Mouse (Mus musculus) MEL (cell line): ENCODE measurements around the gene Mpc1. TPM values are rescaled to one million over a fixed set of nuclear protein-coding genes. Genes with fewer than 3 reads are reported as not detected.

Experiments
- DNase-seq: peaks from one replicate; pipeline ENCODE4 v3.0.0; 2011; ENCODE audit warnings: low read depth, low spot score
- H3K27ac ChIP-seq: 2 replicates; pipeline ENCODE4 v1.5.1; 2012; ENCODE audit warnings: low read depth, mild to moderate bottlenecking, control low read depth, low read length, moderate library complexity; ENCODE audit not compliant: control insufficient read depth
- H3K27me3 ChIP-seq, 2 experiments: fragments of 150-350 bp in 1 of 2; sonication (generic) in 1 of 2; 2 replicates each; pipeline ENCODE4 v1.6.1; 2012; ENCODE audit warnings: low read length in 2 of 2, mild to moderate bottlenecking in 2 of 2, improper control_type of control experiment in 1 of 2, moderate library complexity in 1 of 2; ENCODE audit not compliant: insufficient read depth in 2 of 2, control insufficient read depth in 1 of 2
- H3K36me3 ChIP-seq, 2 experiments: 2 replicates each; pipeline ENCODE4 v1.6.1; 2012 to 2014; ENCODE audit warnings: low read length in 2 of 2, improper control_type of control experiment in 1 of 2, inconsistent platforms in 1 of 2, mild to moderate bottlenecking in 1 of 2; ENCODE audit not compliant: insufficient read depth in 2 of 2, control insufficient read depth in 1 of 2
- H3K4me1 ChIP-seq, 2 experiments: fragments of 150-350 bp in 1 of 2; sonication (generic) in 1 of 2; 2 replicates each; pipeline ENCODE4 v1.6.1; 2012; ENCODE audit warnings: low read length in 2 of 2, improper control_type of control experiment in 1 of 2, mild to moderate bottlenecking in 1 of 2; ENCODE audit not compliant: insufficient read depth in 2 of 2, control insufficient read depth in 1 of 2
- H3K4me3 ChIP-seq, 2 experiments: fragments of 150-350 bp in 1 of 2; sonication (generic) in 1 of 2; 2 replicates each; pipeline ENCODE4 v1.5.1; 2012; ENCODE audit warnings: low read depth in 2 of 2, low read length in 2 of 2, mild to moderate bottlenecking in 2 of 2, moderate library complexity in 2 of 2, control low read depth in 1 of 2, improper control_type of control experiment in 1 of 2; ENCODE audit not compliant: control insufficient read depth in 1 of 2, insufficient read depth in 1 of 2
- H3K79me2 ChIP-seq: 2 replicates; pipeline ENCODE4 v1.6.1; 2012; ENCODE audit warnings: mild to moderate bottlenecking, low read length, moderate library complexity; ENCODE audit not compliant: control insufficient read depth, poor library complexity, insufficient read depth
- H3K9ac ChIP-seq: 2 replicates; pipeline ENCODE4 v1.6.1; 2012; ENCODE audit warnings: low read depth, mild to moderate bottlenecking, control low read depth, low read length, moderate library complexity; ENCODE audit not compliant: control insufficient read depth, poor library complexity, severe bottlenecking
- H3K9me3 ChIP-seq: fragments of 150-350 bp; sonication (generic); replicated peaks from 2 replicates; pipeline ENCODE4 v1.6.1; 2012; ENCODE audit warnings: mild to moderate bottlenecking, low read length, improper control_type of control experiment, moderate library complexity; ENCODE audit not compliant: insufficient read depth
- CHD1 ChIP-seq: IDR thresholded peaks from 2 replicates; pipeline ENCODE4 v1.6.1; 2012; ENCODE audit warnings: low read depth, mild to moderate bottlenecking, inconsistent platforms, low read length, improper control_type of control experiment
- CHD2 ChIP-seq: IDR thresholded peaks from 2 replicates; pipeline ENCODE4 v1.6.1; 2011; ENCODE audit warnings: low read length, improper control_type of control experiment
- CTCF ChIP-seq, 3 experiments: IDR thresholded peaks in 2 of 3; conservative IDR thresholded peaks in 1 of 3; 2 replicates each; pipeline ENCODE4 v1.5.1; 2011 to 2012; ENCODE audit warnings: low read length in 3 of 3, low read depth in 2 of 3, mild to moderate bottlenecking in 2 of 3, improper control_type of control experiment in 1 of 3, inconsistent platforms in 1 of 3, mixed read lengths in 1 of 3, moderate library complexity in 1 of 3; ENCODE audit not compliant: control insufficient read depth in 1 of 3, insufficient read depth in 1 of 3, poor library complexity in 1 of 3, severe bottlenecking in 1 of 3
- E2F4 ChIP-seq: IDR thresholded peaks from 2 replicates; pipeline ENCODE4 v1.6.1; 2011; ENCODE audit warnings: low read depth, low read length, improper control_type of control experiment, borderline replicate concordance
- ELF1 ChIP-seq: IDR thresholded peaks from 2 replicates; pipeline ENCODE4 v1.6.1; 2014; ENCODE audit warnings: low read depth, mild to moderate bottlenecking, inconsistent platforms, low read length, improper control_type of control experiment, moderate library complexity
- HCFC1 ChIP-seq: IDR thresholded peaks from 2 replicates; pipeline ENCODE4 v1.6.1; 2012; ENCODE audit warnings: low read depth, mild to moderate bottlenecking, inconsistent platforms, low read length, improper control_type of control experiment, moderate library complexity
- JUND ChIP-seq: IDR thresholded peaks from 2 replicates; pipeline ENCODE4 v1.6.1; 2011; ENCODE audit warnings: low read depth, mild to moderate bottlenecking, improper control_type of control experiment, low read length
- KAT2A ChIP-seq: conservative IDR thresholded peaks from 2 replicates; pipeline ENCODE4 v1.6.1; 2012; ENCODE audit warnings: low read depth, low read length, improper control_type of control experiment, inconsistent platforms
- MAFK ChIP-seq: IDR thresholded peaks from 2 replicates; pipeline ENCODE4 v1.6.1; 2011; ENCODE audit warnings: low read depth, mild to moderate bottlenecking, low read length, improper control_type of control experiment, borderline replicate concordance
- MYB ChIP-seq: IDR thresholded peaks from 2 replicates; pipeline ENCODE4 v1.6.1; 2011; ENCODE audit warnings: mild to moderate bottlenecking, low read depth, low read length, improper control_type of control experiment
- MYC ChIP-seq: IDR thresholded peaks from 2 replicates; pipeline ENCODE4 v1.6.1; 2011; ENCODE audit warnings: low read depth, mild to moderate bottlenecking, low read length, improper control_type of control experiment, moderate library complexity
- NRF1 ChIP-seq: IDR thresholded peaks from 2 replicates; pipeline ENCODE4 v1.6.1; 2014; ENCODE audit warnings: low read depth, mild to moderate bottlenecking, inconsistent platforms, low read length, improper control_type of control experiment, moderate library complexity; ENCODE audit not compliant: poor library complexity, insufficient read depth, severe bottlenecking
- POLR2AphosphoS5 ChIP-seq: IDR thresholded peaks from 2 replicates; pipeline ENCODE4 v1.6.1; 2012; ENCODE audit warnings: low read depth, borderline replicate concordance, mild to moderate bottlenecking, inconsistent platforms, low read length, moderate library complexity, mixed read lengths
- SIN3A ChIP-seq: IDR thresholded peaks from 2 replicates; pipeline ENCODE4 v1.6.1; 2012; ENCODE audit warnings: low read length, improper control_type of control experiment, inconsistent platforms
- SMC3 ChIP-seq: IDR thresholded peaks from 2 replicates; pipeline ENCODE4 v1.6.1; 2011; ENCODE audit warnings: low read depth, low read length, improper control_type of control experiment
- USF2 ChIP-seq, 2 experiments: IDR thresholded peaks; 2 replicates each; pipeline ENCODE4 v1.6.1; 2011 to 2012; ENCODE audit warnings: improper control_type of control experiment in 2 of 2, low read length in 2 of 2, borderline replicate concordance in 1 of 2, inconsistent platforms in 1 of 2, low read depth in 1 of 2, mild to moderate bottlenecking in 1 of 2; ENCODE audit not compliant: insufficient read depth in 1 of 2
- ZKSCAN1 ChIP-seq: IDR thresholded peaks from 2 replicates; pipeline ENCODE4 v1.6.1; 2012; ENCODE audit warnings: low read depth, mild to moderate bottlenecking, inconsistent platforms, low read length, improper control_type of control experiment, moderate library complexity
- ZMIZ1 ChIP-seq: IDR thresholded peaks from 2 replicates; pipeline ENCODE4 v1.6.1; 2012; ENCODE audit warnings: low read depth, mild to moderate bottlenecking, inconsistent platforms, low read length, improper control_type of control experiment, moderate library complexity
- ZNF384 ChIP-seq: IDR thresholded peaks from 2 replicates; pipeline ENCODE4 v1.6.1; 2012; ENCODE audit warnings: low read depth, mild to moderate bottlenecking, inconsistent platforms, low read length, improper control_type of control experiment
- polyA plus RNA-seq, 2 experiments: library from polyadenylated mRNA; stranded (reverse) in 1 of 2; unstranded in 1 of 2; fragments of >175 nt in 1 of 2; fragments of >200 nt in 1 of 2; gene quantifications; 2 replicates each; pipeline versions ENCODE4 v1.2.1 to v1.2.4; 2012; ENCODE audit warnings: low replicate concordance in 2 of 2, low read depth in 1 of 2; ENCODE audit not compliant: insufficient read length in 2 of 2, insufficient read depth in 1 of 2, missing spikeins in 1 of 2
- total RNA-seq: library from RNA; depleted of rRNA; stranded (reverse); fragments of 300-350 nt; gene quantifications from 2 replicates; pipeline ENCODE4 v1.2.3, GENCODE M21; 2012

Gene Mpc1
- total and polyA plus RNA-seq, 3 experiments, result 56.2 to 89.6 TPM; not detected in 1

DNA sequence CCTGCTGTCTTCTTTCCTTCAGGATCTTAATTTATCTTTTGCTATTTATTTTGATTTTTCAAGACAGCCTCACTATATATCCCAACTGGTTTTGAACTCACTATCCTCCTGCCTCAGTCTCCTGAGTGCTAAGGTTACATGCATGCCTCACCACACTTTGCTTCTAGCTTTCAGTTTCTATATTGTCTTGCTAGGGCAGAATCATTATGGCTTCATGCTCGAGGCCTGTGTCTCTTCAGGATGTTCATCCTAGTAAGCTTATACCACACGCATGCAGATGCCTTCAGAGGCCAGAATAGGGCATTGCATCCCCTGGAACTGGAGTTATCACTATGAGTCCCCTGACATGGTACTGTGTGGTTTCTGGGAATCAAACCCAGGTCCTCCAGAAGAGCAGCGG lies 27.8 kb upstream of the Mpc1 start:
- Histone ChIP-seq H3K4me1 (no peaks in the 10 kb centered on the region; a peak in 1 of 4 replicates), H3K79me2 (no peaks in the 10 kb centered on the region)

GRCm38 (mm10) chr17:8255583-8255982 lies 27.1 kb upstream of the Mpc1 start:
- Histone ChIP-seq H3K4me3 (no peak overlapping the region), H3K79me2 (no peaks in the 10 kb centered on the region), H3K27ac (no peak overlapping the region), H3K9me3 (no peaks in the 10 kb centered on the region), H3K4me1 (no peaks in the 10 kb centered on the region; a peak in 1 of 4 replicates), H3K27me3 (peaks cover 1 to 2% of the 10 kb centered on the region in 2 experiments; a peak in 3 of 4 replicates), H3K36me3 (no peaks in the 10 kb centered on the region), H3K9ac (no peak overlapping the region)
- TF ChIP-seq SMC3 (no peak), ZNF384 (no peak), JUND (no peak), HCFC1 (no peak), POLR2AphosphoS5 (no peak), ZKSCAN1 (no peak), ELF1 (no peak), ZMIZ1 (no peak), CHD1 (no peak), MYB (no peak), NRF1 (no peak), E2F4 (no peak), KAT2A (no peak), SIN3A (no peak), MAFK (no peak), CHD2 (no peak)
- peak; percentile 43 for DNase-seq

More for the DNA sequence above, 27.8 kb upstream of the Mpc1 start:
- H3K4me3 ChIP-seq, result no peak overlapping the region
- H3K9ac ChIP-seq, result no peak overlapping the region
- TF ChIP-seq CTCF (IDR thresholded peaks at IDR 0.05 in 2 of 3, conservative IDR thresholded peaks at IDR 0.05 in 1 of 3; ENCODE audit: control insufficient read depth in 1 of 3, insufficient read depth in 1 of 3, low read depth in 2 of 3, low read length in 3 of 3, poor library complexity in 1 of 3, severe bottlenecking in 1 of 3), result no peak
- no peak for TF ChIP-seq USF2 (IDR thresholded peaks at IDR 0.05; ENCODE audit: borderline replicate concordance in 1 of 2, insufficient read depth in 1 of 2, low read depth in 1 of 2, low read length in 2 of 2)
- TF ChIP-seq MYC, result no peak
- no peak for TF ChIP-seq HCFC1
- peaks cover 2 to 3% of the 10 kb centered on the region in 2 experiments; a peak in 3 of 4 replicates for H3K27me3 ChIP-seq
- no peaks in the 10 kb centered on the region for H3K36me3 ChIP-seq
- H3K9me3 ChIP-seq, result no peaks in the 10 kb centered on the region
- no peak overlapping the region for H3K27ac ChIP-seq
- DNase-seq, result no peak
